Mouse (Mus musculus) liver, embryonic 15.5 days (tissue): Measurements from ENCODE around the gene Srek1. TPM values are rescaled to one million over a fixed set of nuclear protein-coding genes. Genes with fewer than 3 reads are reported as not detected.

ENCODE experiments used
- ATAC-seq: fragments of 200-750 bp; cut with Nextera tagmentation; 2 replicates; pipeline ENCODE4 v1.8.0; 2017; ENCODE audit warnings: moderate number of reproducible peaks, mild to moderate bottlenecking, moderate library complexity; ENCODE audit not compliant: insufficient read depth
- H3K27ac ChIP-seq: fragments of 300-500 bp; sonication (generic); replicated peaks from 2 replicates; pipeline ENCODE4 v1.5.1; 2015; ENCODE audit warnings: mild to moderate bottlenecking, inconsistent platforms
- H3K27me3 ChIP-seq: fragments of 300-500 bp; sonication (generic); 2 replicates; pipeline ENCODE4 v1.6.1; 2015; ENCODE audit warnings: mild to moderate bottlenecking, inconsistent platforms
- H3K36me3 ChIP-seq: fragments of 300-500 bp; sonication (generic); replicated peaks from 2 replicates; pipeline ENCODE4 v1.6.1; 2015; ENCODE audit warnings: moderate library complexity, mild to moderate bottlenecking, inconsistent platforms
- H3K4me1 ChIP-seq: fragments of 300-500 bp; sonication (generic); replicated peaks from 2 replicates; pipeline ENCODE4 v1.6.1; 2015; ENCODE audit warnings: inconsistent platforms
- H3K4me2 ChIP-seq: fragments of 300-500 bp; sonication (generic); 2 replicates; pipeline ENCODE4 v1.6.1; 2015; ENCODE audit warnings: moderate library complexity, mild to moderate bottlenecking, inconsistent platforms
- H3K4me3 ChIP-seq: fragments of 300-500 bp; sonication (generic); replicated peaks from 2 replicates; pipeline ENCODE4 v1.5.1; 2015; ENCODE audit warnings: mild to moderate bottlenecking, inconsistent platforms
- H3K9ac ChIP-seq: fragments of 300-500 bp; sonication (generic); 2 replicates; pipeline ENCODE4 v1.6.1; 2015; ENCODE audit warnings: moderate library complexity, mild to moderate bottlenecking, inconsistent platforms
- H3K9me3 ChIP-seq: fragments of 300-500 bp; sonication (generic); replicated peaks from 2 replicates; pipeline ENCODE4 v1.6.1; 2016; ENCODE audit warnings: inconsistent platforms
- WGBS: fragments of 180-500 bp; shearing (Covaris S2); methylation state at CpG from one replicate; pipeline ENCODE4 v1.1.7; 2015; ENCODE audit warnings: mixed read lengths; ENCODE audit not compliant: insufficient replicate concordance; 5-methylcytosine and 5-hydroxymethylcytosine counted together
- polyA plus RNA-seq: library from polyadenylated mRNA; unstranded; fragments of >200 nt; fragmentation: Nextera tagmentation; extraction: Ambion mirVana; gene quantifications from 2 replicates; pipeline ENCODE4 v1.2.1, GENCODE M21; 2015

Srek1 gene
- polyA plus RNA-seq: 16.4 and 18.2 TPM in 2 replicates

DNA sequence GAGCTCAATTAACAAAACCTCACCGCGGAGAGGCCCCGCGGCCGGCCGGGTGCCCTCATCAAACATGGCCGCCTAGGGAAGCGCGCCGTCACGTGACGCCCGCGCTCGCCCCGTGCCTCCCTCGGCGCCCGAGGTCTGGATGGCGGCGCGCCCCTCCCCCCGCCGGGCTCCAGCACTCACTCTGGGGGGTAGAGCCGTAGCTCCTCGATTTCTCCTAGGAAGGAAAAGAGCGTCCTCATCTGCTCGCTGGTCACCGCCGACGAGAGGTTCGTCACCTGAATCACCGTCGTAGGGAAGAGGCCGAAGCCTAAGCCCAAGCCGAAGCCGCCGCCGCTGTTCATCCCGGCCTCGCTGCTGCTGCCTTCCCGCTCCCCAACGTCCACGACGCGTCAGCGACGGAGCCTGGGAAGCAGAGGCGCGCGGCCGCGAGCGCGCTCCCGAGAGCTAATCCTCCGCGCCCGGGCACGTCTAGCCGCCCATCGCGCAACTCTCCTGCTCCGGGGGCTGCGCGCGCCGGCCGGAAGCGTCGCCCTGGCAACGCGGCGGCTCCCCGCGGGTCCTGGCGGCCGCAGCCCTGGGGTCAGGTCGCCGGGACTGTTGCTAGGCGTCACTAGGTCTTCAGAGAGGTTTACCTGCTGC lies at the start of gene Srek1:
Srek1 (minus strand) TSS at position 490 of the 639 bp plus-strand sequence.
- WGBS: under 1% methylated on average over 81 of the region's 81 CpGs
- H3K4me3 ChIP-seq: peak within 1 kb of the TSS; percentile 90
- 0 out of 2 replicates have a peak, but pooled peaks cover 5% of the 10 kb centered on the region for H3K36me3 ChIP-seq

DNA sequence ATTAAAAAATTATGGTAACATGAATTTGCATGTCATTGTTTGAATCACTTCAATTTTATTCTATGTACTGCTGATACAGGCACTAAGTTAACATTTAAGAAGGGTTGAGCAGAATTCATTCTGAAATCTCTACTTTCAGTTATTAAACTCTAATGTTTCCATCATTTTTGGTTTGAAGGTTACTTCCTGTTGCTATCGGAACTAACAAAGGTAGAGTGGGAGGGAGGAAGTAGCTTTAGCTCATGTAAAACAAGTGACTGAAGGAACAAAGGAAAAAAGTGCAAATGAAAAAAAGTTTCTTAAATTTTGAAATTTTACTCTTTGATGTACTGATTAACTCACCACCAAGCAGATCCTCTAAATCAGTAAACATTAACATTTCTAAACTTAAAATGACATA lies 47.9 kb upstream of the Srek1 start:
- no peak for ATAC-seq
- no peak overlapping the region for H3K4me2 ChIP-seq
- H3K4me3 ChIP-seq: no peak overlapping the region
- no peak overlapping the region for H3K9ac ChIP-seq
- no peaks in the 10 kb centered on the region for H3K27me3 ChIP-seq
- 63% methylated on average over 1 of the region's 1 CpGs for WGBS
- H3K4me1 ChIP-seq: peaks cover 4% of the 10 kb centered on the region; the same call in 1 of the 2 replicates
- no peaks in the 10 kb centered on the region for H3K9me3 ChIP-seq
- no peak overlapping the region for H3K27ac ChIP-seq
- H3K36me3 ChIP-seq: peaks cover 14% of the 10 kb centered on the region

More for the DNA sequence above, at the start of gene Srek1:
- Histone ChIP-seq H3K4me1 (peaks cover 34% of the 10 kb centered on the region), H3K27ac (peak within 1 kb of the TSS; percentile 96), H3K4me2 (peak within 1 kb of the TSS; percentile 69), H3K9me3 (no peaks in the 10 kb centered on the region), H3K9ac (peak within 1 kb of the TSS; percentile 85), H3K27me3 (peaks cover 4% of the 10 kb centered on the region; the same call in 1 of the 2 replicates)
- ATAC-seq: peak; percentile 96

DNA sequence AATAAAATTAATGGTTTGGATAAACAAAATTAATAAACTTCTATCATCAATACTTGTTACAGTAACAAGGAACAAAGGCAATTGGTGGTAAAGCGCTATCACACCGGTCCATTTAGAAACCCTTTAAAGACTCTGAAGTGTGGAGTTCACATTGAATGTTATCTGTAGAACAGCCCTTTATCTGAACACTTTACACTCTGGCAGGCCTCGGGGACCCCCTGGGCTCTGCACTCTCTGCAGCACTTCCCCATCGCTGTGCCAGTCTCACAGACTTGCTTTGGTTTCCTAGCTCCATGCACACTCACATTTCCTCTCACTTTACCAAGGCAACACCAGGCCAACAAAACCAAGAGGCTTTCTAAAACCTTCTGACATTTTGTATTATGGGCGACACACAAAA lies 45.0 kb upstream of the Srek1 start:
- Histone ChIP-seq H3K27ac (no peak overlapping the region), H3K36me3 (peaks cover 21% of the 10 kb centered on the region), H3K9me3 (no peaks in the 10 kb centered on the region), H3K4me2 (no peak overlapping the region), H3K4me3 (no peak overlapping the region), H3K4me1 (no peaks in the 10 kb centered on the region), H3K9ac (no peak overlapping the region), H3K27me3 (no peaks in the 10 kb centered on the region)
- WGBS: 52% methylated on average over 5 of the region's 5 CpGs
- no peak for ATAC-seq

DNA sequence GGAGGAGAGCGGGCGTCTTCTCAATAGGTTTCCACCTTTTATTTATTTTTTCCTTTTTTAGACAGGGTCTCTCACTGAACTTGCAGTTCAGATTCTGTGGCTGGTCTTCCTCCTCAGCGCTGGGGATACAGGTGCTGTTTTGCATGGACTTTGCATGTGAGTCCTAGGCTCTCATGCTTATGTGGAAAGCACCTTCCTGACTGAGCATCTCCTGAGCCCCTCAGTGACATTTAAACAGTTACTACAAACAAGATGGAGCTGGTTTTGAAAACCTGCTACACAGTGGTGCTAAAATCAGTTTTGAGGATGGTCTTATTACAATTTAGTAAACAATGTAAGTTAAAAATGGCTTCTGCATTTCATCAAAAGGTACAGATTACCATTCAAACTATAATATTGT lies 43.5 kb upstream of the Srek1 start:
- H3K4me3 ChIP-seq: no peak overlapping the region
- H3K4me2 ChIP-seq: no peak overlapping the region
- no peaks in the 10 kb centered on the region for H3K9me3 ChIP-seq
- no peaks in the 10 kb centered on the region for H3K27me3 ChIP-seq
- no peak overlapping the region for H3K27ac ChIP-seq
- no peak overlapping the region for H3K9ac ChIP-seq
- H3K4me1 ChIP-seq: no peaks in the 10 kb centered on the region
- peaks cover 21% of the 10 kb centered on the region for H3K36me3 ChIP-seq
- 76% methylated on average over 3 of the region's 3 CpGs for WGBS
- ATAC-seq: no peak

DNA sequence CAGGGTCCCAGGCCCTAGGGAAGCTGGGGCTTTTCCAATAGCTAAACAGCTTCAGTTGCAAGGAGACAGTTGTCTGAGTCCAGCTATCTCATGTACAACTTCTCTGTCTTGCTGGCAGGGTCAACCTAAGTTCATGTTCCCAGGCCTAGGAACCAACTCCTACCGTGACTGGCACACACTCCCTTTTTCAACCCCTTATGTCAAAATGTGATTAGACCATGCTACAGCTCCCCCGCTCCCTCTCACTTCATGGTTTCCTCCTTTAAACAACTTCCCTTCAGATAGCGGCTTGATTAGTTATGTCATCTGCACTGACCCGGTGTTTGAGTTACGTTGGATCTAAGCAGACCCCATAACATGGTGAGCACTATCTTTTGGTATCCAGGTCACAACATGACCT lies 33.1 kb upstream of the Srek1 start:
- Histone ChIP-seq H3K36me3 (no peaks in the 10 kb centered on the region), H3K27ac (no peak overlapping the region), H3K9ac (no peak overlapping the region), H3K4me1 (peaks cover 3% of the 10 kb centered on the region; the same call in 1 of the 2 replicates), H3K4me2 (no peak overlapping the region), H3K27me3 (no peaks in the 10 kb centered on the region), H3K4me3 (no peak overlapping the region), H3K9me3 (no peaks in the 10 kb centered on the region)
- no peak for ATAC-seq
- 24% methylated on average over 5 of the region's 5 CpGs for WGBS

DNA sequence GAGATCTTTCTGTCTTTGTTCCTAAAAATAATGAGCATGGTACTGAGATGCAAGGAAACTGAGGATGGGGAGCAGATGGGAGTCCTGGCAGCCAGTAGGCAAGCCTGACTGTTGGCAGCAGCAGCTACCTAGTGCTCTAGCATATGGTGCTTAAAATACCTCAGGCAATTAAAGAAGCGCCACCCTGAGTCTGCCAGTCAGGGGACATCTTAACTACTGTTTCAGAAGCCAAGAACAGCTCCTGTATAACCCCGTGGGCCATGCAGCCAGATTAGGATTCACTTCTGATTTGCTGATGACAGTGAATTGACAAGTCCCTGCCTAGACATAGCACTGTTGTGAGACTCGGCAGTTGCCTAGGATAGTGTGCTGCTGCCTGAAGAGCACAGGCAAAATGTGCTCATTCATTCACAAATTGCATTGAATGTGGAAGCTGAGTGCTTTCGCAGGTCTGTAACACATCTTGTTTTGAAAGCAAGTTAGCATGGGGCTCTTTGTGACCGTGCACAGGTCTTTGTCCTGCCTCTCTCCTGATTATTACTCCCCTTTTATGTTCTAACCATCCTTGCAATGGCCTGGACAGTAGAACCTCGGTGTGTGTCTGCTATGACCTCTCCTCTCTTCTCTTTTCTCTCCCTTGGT lies 31.9 kb upstream of the Srek1 start:
- H3K4me3 ChIP-seq: no peak overlapping the region
- no peak overlapping the region for H3K9ac ChIP-seq
- no peak overlapping the region for H3K4me2 ChIP-seq
- H3K9me3 ChIP-seq: no peaks in the 10 kb centered on the region
- no peaks in the 10 kb centered on the region for H3K36me3 ChIP-seq
- H3K27ac ChIP-seq: no peak overlapping the region
- H3K27me3 ChIP-seq: no peaks in the 10 kb centered on the region
- no peak for ATAC-seq
- H3K4me1 ChIP-seq: peaks cover 3% of the 10 kb centered on the region; the same call in 1 of the 2 replicates
- WGBS: 61% methylated on average over 6 of the region's 6 CpGs

DNA sequence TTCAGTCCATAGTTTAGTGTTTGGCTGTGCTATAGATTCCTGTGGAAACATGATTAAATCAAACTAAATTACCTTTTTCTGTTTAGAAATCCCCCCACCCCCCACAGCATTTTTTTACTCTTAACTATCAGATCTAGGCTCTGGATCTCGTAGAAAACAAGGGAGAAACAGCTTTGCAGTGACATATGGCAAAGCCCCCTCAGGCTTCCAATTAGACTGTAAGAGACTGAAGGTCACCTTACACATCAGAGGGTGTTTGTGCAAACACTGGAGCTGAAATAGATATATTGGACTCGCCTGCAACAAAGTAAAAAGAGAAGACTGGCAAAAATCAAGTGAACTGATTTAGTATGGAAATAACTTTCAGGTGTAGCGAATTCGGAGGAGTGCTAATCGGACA lies 29.3 kb upstream of the Srek1 start:
- Histone ChIP-seq H3K27me3 (no peaks in the 10 kb centered on the region), H3K27ac (no peak overlapping the region), H3K4me1 (peaks cover 3% of the 10 kb centered on the region; the same call in 1 of the 2 replicates), H3K4me2 (no peak overlapping the region), H3K9ac (no peak overlapping the region), H3K4me3 (no peak overlapping the region), H3K36me3 (no peaks in the 10 kb centered on the region), H3K9me3 (no peaks in the 10 kb centered on the region)
- ATAC-seq: no peak
- 56% methylated on average over 5 of the region's 5 CpGs for WGBS

DNA sequence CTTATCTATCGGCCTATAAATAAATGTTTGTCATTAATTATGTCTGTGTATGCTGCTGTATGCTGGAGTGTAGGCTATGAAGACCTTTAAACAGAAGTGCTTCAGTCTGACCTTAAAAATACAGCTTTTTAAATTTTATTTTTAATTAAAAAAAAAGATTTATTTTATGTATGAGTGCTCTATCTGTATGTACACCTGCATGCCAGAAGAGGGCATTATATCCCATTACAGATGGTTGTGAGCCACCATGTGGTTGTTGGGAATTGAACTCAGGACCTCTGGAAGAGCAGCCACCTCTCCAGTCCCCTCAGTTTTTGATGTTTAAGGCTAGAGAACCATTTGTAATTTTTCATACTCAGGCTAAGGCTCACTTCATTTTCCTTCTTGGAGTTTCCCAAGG lies 26.6 kb upstream of the Srek1 start:
- 68% methylated on average over 1 of the region's 1 CpGs for WGBS
- H3K4me1 ChIP-seq: no peaks in the 10 kb centered on the region
- ATAC-seq: no peak

DNA sequence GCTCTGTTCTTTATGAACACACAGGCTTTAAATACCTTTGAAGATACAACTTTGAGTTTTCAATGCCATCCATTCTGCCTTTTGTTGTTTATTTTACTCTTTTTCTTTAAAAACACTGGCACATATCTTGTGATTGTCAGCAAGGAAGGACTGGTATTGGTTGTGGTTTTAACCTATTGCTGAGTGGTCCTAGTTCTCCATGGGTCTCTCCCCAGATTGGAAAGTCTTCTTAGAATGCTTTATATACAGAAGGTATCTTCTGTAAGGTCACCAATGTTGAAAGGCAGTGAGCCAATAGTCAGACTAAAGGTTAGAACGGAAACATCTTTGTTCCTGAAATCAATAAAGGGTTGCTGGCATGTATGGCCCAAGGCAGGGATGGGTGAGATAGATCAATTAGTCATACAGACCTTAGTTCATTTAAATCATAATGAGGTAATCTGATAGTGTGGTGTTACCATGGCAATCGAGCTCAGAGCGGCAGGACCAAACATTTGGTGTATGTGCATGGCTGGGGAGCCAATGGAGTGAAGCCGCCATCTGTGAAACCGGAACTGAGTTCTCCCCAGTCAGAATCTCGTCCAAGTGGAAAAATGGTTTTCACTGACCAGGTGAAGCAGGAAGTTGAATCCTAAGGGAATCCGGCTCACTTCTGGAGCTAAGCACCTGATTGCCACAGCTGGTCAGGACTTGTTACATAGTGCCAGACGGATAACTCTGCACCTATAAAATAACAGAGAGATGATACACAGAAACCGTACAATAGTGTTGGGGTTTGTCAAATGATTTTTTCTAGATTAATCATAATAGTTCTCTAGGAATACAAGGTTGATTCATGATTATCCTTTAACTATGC lies 20.5 kb upstream of the Srek1 start:
- Histone ChIP-seq H3K27ac (no peak overlapping the region), H3K27me3 (no peaks in the 10 kb centered on the region), H3K4me3 (no peak overlapping the region), H3K9me3 (no peaks in the 10 kb centered on the region), H3K4me1 (no peaks in the 10 kb centered on the region), H3K9ac (no peak overlapping the region), H3K36me3 (no peaks in the 10 kb centered on the region), H3K4me2 (no peak overlapping the region)
- WGBS: 71% methylated on average over 9 of the region's 9 CpGs
- no peak for ATAC-seq

More for the DNA sequence above, 26.6 kb upstream of the Srek1 start:
- Histone ChIP-seq H3K27me3 (no peaks in the 10 kb centered on the region), H3K4me2 (no peak overlapping the region), H3K9me3 (no peaks in the 10 kb centered on the region), H3K36me3 (no peaks in the 10 kb centered on the region), H3K9ac (no peak overlapping the region), H3K27ac (no peak overlapping the region), H3K4me3 (no peak overlapping the region)

DNA sequence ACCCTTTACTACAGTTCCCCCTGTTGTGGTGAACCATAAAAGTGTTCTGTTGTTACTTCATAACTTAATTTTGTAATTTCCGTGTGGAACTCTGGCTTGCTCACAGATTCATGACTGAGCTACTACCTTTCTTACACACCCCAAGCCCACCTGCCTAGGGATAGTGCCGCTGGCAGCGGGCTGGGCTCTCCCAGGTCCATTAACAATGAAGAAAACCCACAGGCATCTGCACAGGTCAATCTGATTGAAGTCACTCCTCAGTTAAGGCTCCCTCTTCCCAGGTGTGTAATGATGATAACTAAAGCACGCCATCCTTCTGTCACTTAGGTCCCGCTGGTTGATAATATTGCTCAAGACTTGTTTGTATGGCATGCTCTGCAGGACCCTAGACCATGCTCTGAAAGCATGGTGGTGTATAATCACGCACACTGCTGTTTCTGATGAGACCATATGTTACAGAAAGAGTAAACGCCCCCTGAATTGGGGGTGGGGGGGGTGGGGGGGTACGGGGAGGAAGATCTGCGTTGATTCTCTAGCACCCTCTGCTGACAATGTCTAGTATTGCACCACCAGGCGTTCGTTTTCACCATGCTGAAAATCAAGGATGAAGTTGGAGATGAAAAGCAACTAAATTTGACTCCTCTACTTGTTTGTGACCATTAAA lies 5.6 kb upstream of the Srek1 start:
- Histone ChIP-seq H3K9ac (no peak overlapping the region), H3K4me3 (no peak overlapping the region), H3K4me2 (0 out of 2 replicates have a peak overlapping the region, but pooled peaks have one; percentile 6), H3K27me3 (peaks cover 4% of the 10 kb centered on the region; the same call in 1 of the 2 replicates), H3K27ac (no peak overlapping the region), H3K36me3 (no peaks in the 10 kb centered on the region), H3K4me1 (peaks cover 5% of the 10 kb centered on the region), H3K9me3 (no peaks in the 10 kb centered on the region)
- 24% methylated on average over 11 of the region's 11 CpGs for WGBS
- 0 out of 2 replicates have a peak, but pooled peaks have one; percentile 33 for ATAC-seq
